Mouse (Mus musculus): ENCODE results near the gene Duoxa2. TPM values are rescaled to one million over a fixed set of nuclear protein-coding genes. Genes with fewer than 3 reads are reported as not detected.

Gene Duoxa2
- total and polyA plus RNA-seq, 2 experiments from 2014 or later, result 0.43 to 0.49 TPM

DNA sequence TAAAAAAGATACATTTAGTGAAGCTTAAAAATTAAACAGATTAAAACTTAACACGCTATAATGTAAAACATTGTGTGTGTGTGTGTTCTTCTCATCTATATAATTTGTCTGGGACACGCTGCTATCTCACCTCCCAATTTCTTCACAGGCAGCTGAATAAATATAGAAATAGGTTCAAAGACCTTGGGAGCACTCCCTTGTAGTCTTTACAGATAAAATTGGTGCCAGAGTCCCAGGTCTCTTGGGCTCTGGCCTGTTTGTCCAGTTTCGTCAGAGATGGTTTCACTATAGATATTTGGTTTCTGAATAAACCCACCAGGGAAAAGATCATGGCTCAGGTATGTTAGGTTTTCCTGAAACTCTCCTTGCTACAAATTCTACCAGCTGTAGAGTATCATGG is 19.9 kb upstream of the Duoxa2 start:
- no peaks in the 10 kb centered on the region for H3K36me3 ChIP-seq (ENCODE audit: insufficient read depth, low read length)
- H3K4me2 ChIP-seq (ENCODE audit: low read depth, low read length, poor library complexity, severe bottlenecking), result no peak overlapping the region
- DNase-seq (ENCODE audit: low spot score), result no peak
- H3K4me1 ChIP-seq (ENCODE audit: insufficient read depth, low read length), result no peaks in the 10 kb centered on the region
- H3K27ac ChIP-seq (ENCODE audit: low read depth, low read length), result no peak overlapping the region
- no peak overlapping the region for H3K4me3 ChIP-seq (ENCODE audit: low read depth, low read length)
- ATAC-seq (ENCODE audit: low FRiP score), result no peak
- 90% methylated on average over 3 of the region's 3 CpGs for WGBS
- TF ChIP-seq CTCF (IDR thresholded peaks at IDR 0.05), result no peak
- no peak overlapping the region for H3K9ac ChIP-seq (replicated peaks; ENCODE audit: low read length, poor library complexity, severe bottlenecking)
- H3K27me3 ChIP-seq (ENCODE audit: insufficient read depth, low read length), result no peaks in the 10 kb centered on the region
- no peaks in the 10 kb centered on the region for H3K9me3 ChIP-seq (ENCODE audit: low read length)

GRCm38 (mm10) chr2:122284091-122284490 is 14.6 kb upstream of the Duoxa2 start:
- Histone ChIP-seq H3K36me3 (ENCODE audit: insufficient read depth, low read length) (no peaks in the 10 kb centered on the region), H3K9ac (replicated peaks; ENCODE audit: low read length, poor library complexity, severe bottlenecking) (no peak overlapping the region), H3K4me3 (ENCODE audit: low read depth, low read length) (no peak overlapping the region), H3K27me3 (ENCODE audit: insufficient read depth, low read length) (no peaks in the 10 kb centered on the region), H3K9me3 (ENCODE audit: low read length) (no peaks in the 10 kb centered on the region), H3K4me1 (ENCODE audit: insufficient read depth, low read length) (no peaks in the 10 kb centered on the region), H3K4me2 (ENCODE audit: low read depth, low read length, poor library complexity, severe bottlenecking) (no peak overlapping the region), H3K27ac (ENCODE audit: low read depth, low read length) (no peak overlapping the region)
- WGBS, result 86% methylated on average over 9 of the region's 9 CpGs
- no peak for DNase-seq (ENCODE audit: low spot score)
- no peak for TF ChIP-seq CTCF (IDR thresholded peaks at IDR 0.05)
- no peak for ATAC-seq (ENCODE audit: low FRiP score)

DNA sequence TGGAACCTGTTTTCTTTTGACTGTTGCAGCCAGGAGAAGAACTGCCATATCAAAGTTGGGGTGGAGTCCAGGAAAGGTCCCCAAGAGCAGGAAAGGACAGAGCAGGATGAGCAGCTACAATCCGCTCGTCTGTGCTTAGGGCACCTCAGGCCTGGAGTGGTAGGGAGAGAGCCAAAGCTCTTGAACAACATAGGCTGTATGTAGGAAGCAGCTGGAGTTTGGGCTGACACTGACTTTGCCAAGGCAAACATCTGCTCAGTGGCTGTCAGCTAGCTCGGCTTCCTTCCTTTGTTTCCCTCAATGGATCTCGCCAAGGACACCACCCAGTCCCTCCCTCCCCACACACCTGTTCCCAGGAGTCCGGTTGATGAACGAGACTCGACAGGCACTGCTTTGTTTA is 12.6 kb upstream of the Duoxa2 start:
- H3K4me1 ChIP-seq (ENCODE audit: insufficient read depth, low read length), result no peaks in the 10 kb centered on the region

DNA sequence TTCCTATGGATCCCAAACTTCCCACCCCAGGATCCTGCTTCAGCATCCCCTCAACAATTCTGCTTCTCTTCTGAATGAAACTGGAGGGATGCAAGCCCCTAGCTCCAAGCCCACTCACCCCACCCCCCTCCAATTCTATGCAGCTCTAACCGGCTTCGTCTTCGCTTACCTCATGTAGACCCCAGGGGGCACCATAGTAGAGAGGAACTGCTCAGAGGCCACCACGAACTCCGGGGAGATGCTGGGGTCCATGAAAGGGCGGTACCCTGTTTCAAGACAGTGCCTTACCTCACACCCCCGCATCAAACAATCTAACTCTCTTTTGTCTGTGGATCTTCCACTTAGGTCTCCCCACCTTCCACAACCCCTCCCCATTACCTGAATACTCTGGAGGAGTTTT is 3.8 kb upstream of the Duoxa2 start:
- Histone ChIP-seq H3K4me3 (ENCODE audit: low read depth, low read length) (no peak overlapping the region), H3K27ac (ENCODE audit: low read depth, low read length) (no peak overlapping the region), H3K36me3 (ENCODE audit: insufficient read depth, low read length) (no peaks in the 10 kb centered on the region), H3K9ac (replicated peaks; ENCODE audit: low read length, poor library complexity, severe bottlenecking) (no peak overlapping the region), H3K9me3 (ENCODE audit: low read length) (no peaks in the 10 kb centered on the region), H3K27me3 (ENCODE audit: insufficient read depth, low read length) (peaks cover 50% of the 10 kb centered on the region), H3K4me1 (ENCODE audit: insufficient read depth, low read length) (peaks cover 16% of the 10 kb centered on the region), H3K4me2 (ENCODE audit: low read depth, low read length, poor library complexity, severe bottlenecking) (no peak overlapping the region)
- WGBS, result 6% methylated on average over 7 of the region's 7 CpGs
- peak; percentile 19; the same call in 1 of the 2 replicates for TF ChIP-seq CTCF (IDR thresholded peaks at IDR 0.05)
- DNase-seq (ENCODE audit: low spot score) (no peak), ATAC-seq (ENCODE audit: low FRiP score) (no peak)

More for the DNA sequence above, 12.6 kb upstream of the Duoxa2 start:
- Histone ChIP-seq H3K9ac (replicated peaks; ENCODE audit: low read length, poor library complexity, severe bottlenecking) (no peak overlapping the region), H3K9me3 (ENCODE audit: low read length) (no peaks in the 10 kb centered on the region), H3K27ac (ENCODE audit: low read depth, low read length) (no peak overlapping the region), H3K27me3 (ENCODE audit: insufficient read depth, low read length) (no peaks in the 10 kb centered on the region), H3K36me3 (ENCODE audit: insufficient read depth, low read length) (no peaks in the 10 kb centered on the region), H3K4me2 (ENCODE audit: low read depth, low read length, poor library complexity, severe bottlenecking) (no peak overlapping the region), H3K4me3 (ENCODE audit: low read depth, low read length) (no peak overlapping the region)
- ATAC-seq (ENCODE audit: low FRiP score), result no peak
- DNase-seq (ENCODE audit: low spot score), result no peak
- WGBS, result 71% methylated on average over 7 of the region's 7 CpGs
- no peak for TF ChIP-seq CTCF (IDR thresholded peaks at IDR 0.05)

DNA sequence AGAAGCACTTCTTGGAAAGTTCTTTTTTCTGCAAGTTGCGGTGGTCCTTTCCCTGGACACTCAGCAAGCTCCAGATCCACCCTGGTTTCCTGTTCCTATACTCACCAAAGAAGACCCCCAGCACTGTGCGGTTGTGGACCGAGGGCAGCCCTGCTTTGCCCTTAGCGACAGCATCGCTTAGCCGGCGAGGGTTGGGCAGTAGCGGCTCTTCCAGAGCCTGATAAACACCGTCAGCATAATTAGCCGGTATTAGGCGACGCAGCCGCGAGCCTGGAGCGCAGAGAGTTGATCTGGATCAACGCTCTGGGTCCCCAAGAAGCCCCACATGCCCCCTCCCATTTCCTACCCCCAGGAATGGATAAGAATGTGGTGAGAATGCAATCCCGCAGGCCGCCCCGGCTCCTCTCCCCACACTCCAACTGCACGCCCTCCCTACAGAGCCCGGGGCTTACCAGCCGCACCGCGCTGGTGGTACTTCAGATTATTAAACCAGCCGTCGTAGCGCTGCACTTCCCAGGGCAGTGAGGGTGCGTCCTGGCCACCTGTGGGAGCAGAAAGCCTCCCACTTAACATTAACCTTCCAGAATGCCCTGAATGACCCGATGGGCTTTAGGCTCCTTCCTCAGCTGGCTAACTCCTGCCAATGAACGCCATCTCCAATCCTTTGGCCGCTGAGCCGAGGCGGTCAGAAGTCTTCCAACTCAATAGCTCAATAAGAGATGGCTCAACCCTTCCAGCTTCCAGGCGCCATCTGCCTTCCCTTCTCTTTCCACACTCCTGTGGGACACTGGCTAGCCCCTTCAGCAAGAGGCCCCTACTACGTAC is 1.2 kb upstream of the Duoxa2 start:
- Histone ChIP-seq H3K4me3 (ENCODE audit: low read depth, low read length) (peak overlapping the region; percentile 20), H3K4me1 (ENCODE audit: insufficient read depth, low read length) (peaks cover 20% of the 10 kb centered on the region), H3K9me3 (ENCODE audit: low read length) (no peaks in the 10 kb centered on the region), H3K9ac (replicated peaks; ENCODE audit: low read length, poor library complexity, severe bottlenecking) (no peak overlapping the region), H3K27ac (ENCODE audit: low read depth, low read length) (no peak overlapping the region), H3K27me3 (ENCODE audit: insufficient read depth, low read length) (peaks cover 62% of the 10 kb centered on the region), H3K4me2 (ENCODE audit: low read depth, low read length, poor library complexity, severe bottlenecking) (peak overlapping the region; percentile 48), H3K36me3 (ENCODE audit: insufficient read depth, low read length) (no peaks in the 10 kb centered on the region)
- no peak for ATAC-seq (ENCODE audit: low FRiP score)
- no peak for DNase-seq (ENCODE audit: low spot score)
- no peak for TF ChIP-seq CTCF (IDR thresholded peaks at IDR 0.05)
- WGBS, result under 1% methylated on average over 35 of the region's 35 CpGs

- TF ChIP-seq CTCF (IDR thresholded peaks at IDR 0.05), result no peak
- no peaks in the 10 kb centered on the region for H3K9me3 ChIP-seq (ENCODE audit: low read length)
- DNase-seq (ENCODE audit: low spot score), result no peak
- H3K9ac ChIP-seq (replicated peaks; ENCODE audit: low read length, poor library complexity, severe bottlenecking), result 0 out of 2 replicates have a peak within 1 kb of the TSS, but pooled peaks have one; percentile 24
- H3K36me3 ChIP-seq (ENCODE audit: insufficient read depth, low read length), result no peaks in the 10 kb centered on the region
- WGBS, result 1% methylated on average over 13 of the region's 13 CpGs
- peak within 1 kb of the TSS; percentile 27 for H3K4me3 ChIP-seq (ENCODE audit: low read depth, low read length)
- peaks cover 20% of the 10 kb centered on the region for H3K4me1 ChIP-seq (ENCODE audit: insufficient read depth, low read length)
- no peak within 1 kb of the TSS for H3K27ac ChIP-seq (ENCODE audit: low read depth, low read length)
- peak within 1 kb of the TSS; percentile 48 for H3K4me2 ChIP-seq (ENCODE audit: low read depth, low read length, poor library complexity, severe bottlenecking)
- ATAC-seq (ENCODE audit: low FRiP score), result no peak
- H3K27me3 ChIP-seq (ENCODE audit: insufficient read depth, low read length), result peaks cover 62% of the 10 kb centered on the region
Measured at GRCm38 (mm10) chr2:122298096-122298499, 602 bp upstream of the Duoxa2 start, which contains the start of gene Duox2. Gene Duox2 (minus strand): TSS chr2:122298449.

Measured in midbrain, postnatal 0 days (tissue).